ENCODE assay signal across 12 mouse cellular contexts in genomic region chrX:99012486-99012885, GRCm38 (mm10).
"Had no signal": no experiment of that assay in that cellular context is flagged by ENCODE, and none has a peak within 500 bp of the region (broad histone marks: within the 10 kb centered on the region; RNA-seq: fewer than 3 reads in every experiment).

No protein-coding gene starts in this region.

- H3K4me2 ChIP-seq: liver, embryonic 11.5 days; liver, embryonic 15.5 days; lung, embryonic 15.5 days; midbrain, embryonic 13.5 days; stomach, embryonic 15.5 days had no signal

- H3K9ac ChIP-seq: liver, embryonic 15.5 days; lung, embryonic 15.5 days; midbrain, embryonic 13.5 days; stomach, embryonic 15.5 days had no signal

- H3K27ac ChIP-seq: kidney, postnatal 0 days; left cerebral cortex, adult 2 months; limb, embryonic 10.5 days; liver, embryonic 15.5 days; lung, embryonic 15.5 days; midbrain, embryonic 13.5 days; stomach, embryonic 15.5 days had no signal

- H3K27me3 ChIP-seq: lung, embryonic 15.5 days; stomach, embryonic 15.5 days had no signal

- DNase-seq: lung, postnatal 36 days; right cerebral cortex, postnatal 14 days; thymus, adult 2 months; thymus, postnatal 25 days had no signal

- H3K9me3 ChIP-seq: limb, embryonic 10.5 days; liver, embryonic 15.5 days; lung, embryonic 15.5 days; midbrain, embryonic 13.5 days; stomach, embryonic 15.5 days had no signal

- H3K4me1 ChIP-seq: limb, embryonic 10.5 days; liver, embryonic 15.5 days; midbrain, embryonic 13.5 days; stomach, embryonic 15.5 days had no signal

- H3K36me3 ChIP-seq: limb, embryonic 10.5 days; liver, embryonic 15.5 days; lung, embryonic 15.5 days; midbrain, embryonic 13.5 days; stomach, embryonic 15.5 days had no signal

- ATAC-seq: midbrain, embryonic 13.5 days had no signal

- H3K4me3 ChIP-seq: left cerebral cortex, adult 2 months; limb, embryonic 10.5 days; liver, embryonic 15.5 days; lung, embryonic 15.5 days; midbrain, embryonic 13.5 days; stomach, embryonic 15.5 days had no signal
